Mouse (Mus musculus) adrenal gland, postnatal 4 days (tissue): ENCODE results near the gene Raly. TPM values are rescaled to one million over a fixed set of nuclear protein-coding genes. Genes with fewer than 3 reads are reported as not detected.

Experiments used
- total RNA-seq, 2 experiments: library from RNA; stranded (reverse); gene quantifications; 2 replicates each; pipeline ENCODE4 v1.2.3; 2021

Raly gene
- total RNA-seq, 2 experiments from 2014 or later = 216 to 223 TPM

Other genes with a start within 250 kb of the Raly start
- 1 to 10 TPM in 1 of 2 experiments, under 1 TPM in 1; 0.76 to 1.4 TPM for gene 1700003F12Rik, start 244.0 kb upstream of the Raly start, total RNA-seq
- gene Actl10, start 239.3 kb upstream of the Raly start, total RNA-seq = under 1 TPM in 1 of 2 experiments, not detected in 1; 0.25 TPM
- 1 to 10 TPM; 5.1 to 5.9 TPM for gene Necab3, start 232.2 kb upstream of the Raly start, total RNA-seq
- gene E2f1, start 221.2 kb upstream of the Raly start, total RNA-seq = 10 to 100 TPM; 20.5 to 23.3 TPM
- gene Pxmp4, start 187.4 kb upstream of the Raly start, total RNA-seq = 10 to 100 TPM; 29.8 to 34.2 TPM
- gene Zfp341, start 177.8 kb upstream of the Raly start, total RNA-seq = 1 to 10 TPM; 3.3 to 3.6 TPM
- 1 to 10 TPM in 1 of 2 experiments, under 1 TPM in 1; 0.71 to 1.3 TPM for gene 4930519P11Rik, start 177.7 kb upstream of the Raly start, total RNA-seq
- 100 to 1,000 TPM; 214 to 228 TPM for gene Chmp4b, start 139.4 kb upstream of the Raly start, total RNA-seq
- gene Gm14214, start 21.1 kb upstream of the Raly start, total RNA-seq = not detected
- gene a, start 306 bp downstream of the Raly start, total RNA-seq = not detected
- gene Eif2s2, start 101.8 kb downstream of the Raly start, total RNA-seq = 100 to 1,000 TPM; 133 to 138 TPM
- gene Gm14226, start 227.2 kb downstream of the Raly start, total RNA-seq = 10 to 100 TPM; 65.4 to 96.0 TPM